Mouse (Mus musculus) cerebellum, adult 2 months (tissue): ENCODE data around the gene Sik2.

Source experiments
- CTCF ChIP-seq: fragments of 200-500 bp; IDR thresholded peaks from 2 replicates; pipeline ENCODE4 v1.5.1; 2011; ENCODE audit warnings: low read depth, mild to moderate bottlenecking, control low read depth, low read length, moderate library complexity, borderline replicate concordance; ENCODE audit not compliant: insufficient read depth
- POLR2A ChIP-seq: fragments of 200-500 bp; IDR thresholded peaks from 2 replicates; pipeline ENCODE4 v1.6.1; 2011; ENCODE audit warnings: low read length, control low read depth, borderline replicate concordance; ENCODE audit not compliant: insufficient read depth

DNA sequence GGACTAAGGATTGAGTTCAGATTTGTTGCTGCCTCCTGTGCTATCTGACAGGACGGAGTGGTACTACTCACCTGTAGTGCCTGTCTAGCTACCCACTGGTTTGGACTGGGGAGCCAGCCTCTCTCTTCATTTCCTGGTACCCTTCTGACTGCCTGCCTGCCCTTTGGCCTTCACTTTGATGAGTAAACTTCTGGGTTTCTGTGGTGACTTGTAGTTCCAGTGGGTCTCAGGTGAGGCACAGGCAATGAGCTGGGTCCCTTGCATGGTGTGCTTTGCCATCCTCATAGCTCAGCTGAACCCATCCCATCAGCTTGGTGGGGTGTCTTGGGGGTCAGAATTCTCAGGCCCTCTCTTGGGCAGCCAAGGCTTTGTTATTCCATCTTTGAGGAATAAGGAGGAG is 122.0 kb downstream of the Sik2 start:
- TF ChIP-seq CTCF: no peak
- no peak for TF ChIP-seq POLR2A
